Mouse (Mus musculus): ENCODE measurements at regions not wholly inside any gene's neighbourhood (a gene's known extent, or its start where the extent isn't known, plus 50 kb on each side); places are given as distances from the start of the nearest gene placed in this dataset.

DNA sequence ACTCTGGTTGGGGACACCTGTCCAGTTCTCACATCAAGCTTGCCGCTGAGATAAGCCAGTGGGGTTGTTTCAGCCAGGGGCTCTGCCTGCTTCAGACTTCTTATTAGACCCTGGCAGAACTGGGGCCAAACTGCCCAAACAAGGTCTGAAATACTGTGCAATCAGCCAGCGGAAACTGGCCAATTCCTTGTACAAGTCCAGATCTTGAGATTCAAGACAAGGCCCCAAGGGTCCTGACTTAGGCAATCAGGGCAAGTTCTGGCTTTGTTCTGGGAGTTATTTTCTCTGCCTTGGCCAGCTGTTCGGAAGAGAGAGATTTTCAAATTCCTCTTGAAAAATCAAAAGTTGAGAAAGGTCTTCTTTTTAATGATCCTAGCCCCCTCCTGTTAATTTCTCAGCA is 104.1 kb upstream of the Kirrel3 start:
- TF ChIP-seq POLR2A (IDR thresholded peaks at IDR 0.05; ENCODE audit: insufficient read depth, low read depth, low read length): no peak
- no peak for TF ChIP-seq CTCF (IDR thresholded peaks at IDR 0.05; ENCODE audit: insufficient read depth, low read depth, low read length)

All from olfactory bulb, adult 2 months (tissue).